In genomic region chr9:103365290-103366247, GRCm38 (mm10) we compare ENCODE assay signal across 7 mouse cellular contexts. TPM values are rescaled to one million over a fixed set of nuclear protein-coding genes. Genes with fewer than 3 reads are reported as not detected.
DNase-seq lines count a peak whose midpoint lies in the region; ATAC-seq lines count a peak whose summit lies in the region.

Cdv3 (minus strand) TSS chr9:103365840.

- peaks cover 3% of the 10 kb centered on the region for H3K4me1 ChIP-seq in embryonic facial prominence, embryonic 11.5 days (ENCODE audit: control insufficient read depth, insufficient read depth, low read length)
- H3K4me1 ChIP-seq in limb, embryonic 10.5 days, result peaks cover 23% of the 10 kb centered on the region
- peaks cover 42% of the 10 kb centered on the region for H3K4me1 ChIP-seq in midbrain, embryonic 13.5 days (replicated peaks)

- peak within 1 kb of the TSS; percentile 95 for H3K9ac ChIP-seq in embryonic facial prominence, embryonic 11.5 days (replicated peaks; ENCODE audit: low read length)
- peak within 1 kb of the TSS; percentile 94 for H3K9ac ChIP-seq in midbrain, embryonic 13.5 days (replicated peaks)

- peaks cover under 1% of the 10 kb centered on the region; the same call in 1 of the 2 replicates for H3K36me3 ChIP-seq in embryonic facial prominence, embryonic 11.5 days (replicated peaks; ENCODE audit: control insufficient read depth, insufficient read depth, low read depth, low read length)
- peaks cover 36% of the 10 kb centered on the region for H3K36me3 ChIP-seq in limb, embryonic 10.5 days
- peaks cover 5% of the 10 kb centered on the region; the same call in 1 of the 2 replicates for H3K36me3 ChIP-seq in midbrain, embryonic 13.5 days

- peak within 1 kb of the TSS; percentile 96 for H3K27ac ChIP-seq in embryonic facial prominence, embryonic 11.5 days (replicated peaks; ENCODE audit: low read depth, low read length)
- H3K27ac ChIP-seq in limb, embryonic 10.5 days, result peak within 1 kb of the TSS; percentile 98
- peak within 1 kb of the TSS; percentile 98 for H3K27ac ChIP-seq in midbrain, embryonic 13.5 days

- H3K4me2 ChIP-seq in embryonic facial prominence, embryonic 11.5 days (ENCODE audit: low read depth, low read length), result peak within 1 kb of the TSS; percentile 78
- peak within 1 kb of the TSS; percentile 90 for H3K4me2 ChIP-seq in midbrain, embryonic 13.5 days (replicated peaks)

- WGBS in embryonic facial prominence, embryonic 11.5 days, result under 1% methylated on average over 66 of the region's 95 CpGs
- WGBS in limb, embryonic 10.5 days, result 2% methylated on average over 80 of the region's 95 CpGs
- 2% methylated on average over 80 of the region's 95 CpGs for WGBS in midbrain, embryonic 13.5 days

- H3K4me3 ChIP-seq in embryonic facial prominence, embryonic 11.5 days (ENCODE audit: low read depth, low read length), result peak within 1 kb of the TSS; percentile 91
- H3K4me3 ChIP-seq in limb, embryonic 10.5 days, result peak within 1 kb of the TSS; percentile 89
- peak within 1 kb of the TSS; percentile 88 for H3K4me3 ChIP-seq in midbrain, embryonic 13.5 days (replicated peaks)

- no peaks in the 10 kb centered on the region for H3K27me3 ChIP-seq in embryonic facial prominence, embryonic 11.5 days (ENCODE audit: control insufficient read depth, insufficient read depth, low read length)
- H3K27me3 ChIP-seq in limb, embryonic 10.5 days (ENCODE audit: low read depth, poor library complexity, severe bottlenecking), result no peaks in the 10 kb centered on the region
- H3K27me3 ChIP-seq in midbrain, embryonic 13.5 days, result no peaks in the 10 kb centered on the region

- no peaks in the 10 kb centered on the region for H3K9me3 ChIP-seq in embryonic facial prominence, embryonic 11.5 days (replicated peaks; ENCODE audit: control insufficient read depth, low read length)
- no peaks in the 10 kb centered on the region for H3K9me3 ChIP-seq in limb, embryonic 10.5 days (replicated peaks)
- H3K9me3 ChIP-seq in midbrain, embryonic 13.5 days, result no peaks in the 10 kb centered on the region

- peak; percentile 94 for ATAC-seq in embryonic facial prominence, embryonic 11.5 days (replicated peaks; ENCODE audit: insufficient number of reproducible peaks, low FRiP score, low TSS enrichment, low read depth)
- peak; percentile 89 for ATAC-seq in granulocyte monocyte progenitor cell, adult 5-6 weeks (replicated peaks; ENCODE audit: poor library complexity, severe bottlenecking)
- peak; percentile 97 for ATAC-seq in midbrain, embryonic 13.5 days

- peak; percentile 99 for DNase-seq in adrenal gland, postnatal 14 days
- DNase-seq in embryonic facial prominence, embryonic 11.5 days (ENCODE audit: low spot score), result peak; percentile 100
- DNase-seq in kidney, adult 11 months, result peak; percentile 100
- DNase-seq in limb, embryonic 10.5 days (ENCODE audit: low spot score), result peak; percentile 98
- peak; percentile 99 for DNase-seq in spleen, adult 12 weeks (ENCODE audit: low spot score)

RNA-seq across cellular contexts. Expression of gene Cdv3, which starts in this region (rescaled TPM):
- 193 and 208 TPM in 2 replicates for total RNA-seq in adrenal gland, postnatal 14 days (2021)
- polyA plus RNA-seq in embryonic facial prominence, embryonic 11.5 days (2014; fragmentation: Nextera tagmentation; extraction: Ambion mirVana), result 142 and 147 TPM in 2 replicates
- total RNA-seq in granulocyte monocyte progenitor cell, adult 5-6 weeks (2014; fragmentation: Nextera tagmentation), result 111 and 118 TPM in 2 replicates
- total RNA-seq in granulocyte monocyte progenitor cell, adult 5-6 weeks (2017), result 171 and 197 TPM in 2 replicates
- 150 and 166 TPM in 2 replicates for polyA plus RNA-seq in limb, embryonic 10.5 days (2016; fragmentation: Nextera tagmentation; extraction: Ambion mirVana)
- 85.2 and 105 TPM in 2 replicates for polyA plus RNA-seq in midbrain, embryonic 13.5 days (2015; fragmentation: Nextera tagmentation; extraction: Ambion mirVana)

Comparison
In these comparisons a context has a peak if more than half of its experiments do, and no peak if none do; other contexts are left out.
1. Peak in every context shown above with its lines: DNase-seq, ATAC-seq, H3K4me3 ChIP-seq and H3K27ac ChIP-seq.